Mouse (Mus musculus): ENCODE measurements at regions not wholly inside any gene's neighbourhood (a gene's known extent, or its start where the extent isn't known, plus 50 kb on each side); places are given as distances from the start of the nearest gene placed in this dataset.

- TF ChIP-seq POLR2A (IDR thresholded peaks at IDR 0.05; ENCODE audit: borderline replicate concordance, extremely low read depth, low read depth, low read length) (no peak), CTCF (IDR thresholded peaks at IDR 0.05; ENCODE audit: insufficient read depth, low read length) (no peak)
Observed at GRCm38 (mm10) chr14:64512726-64513125, 408.6 kb downstream of the Prss52 start.

Measured in lung, adult 2 months (tissue).